Mouse (Mus musculus): Measurements from ENCODE around the gene Adgrg3. TPM values are rescaled to one million over a fixed set of nuclear protein-coding genes. Genes with fewer than 3 reads are reported as not detected.
A peak's percentile ranks its signal among the peaks of the same experiment; 100 is the strongest.
"Not testable (repeated sequence)": the region's sequence is repeated elsewhere in the genome, so short reads cannot be mapped to it uniquely, and the experiment has no call there.

The Adgrg3 gene
- polyA plus RNA-seq, 1 experiment from 2014 or later: 3.8 TPM

GRCm38 (mm10) chr8:95023201-95023600, 5.7 kb downstream of the Adgrg3 start:
- Histone ChIP-seq H3K9me3 (ENCODE audit: control insufficient read depth, low read depth, low read length) (no peaks in the 10 kb centered on the region), H3K27ac (ENCODE audit: low read length) (no peak overlapping the region), H3K4me3 (ENCODE audit: low read depth, low read length) (no peak overlapping the region), H3K36me3 (ENCODE audit: control insufficient read depth, insufficient read depth, low read length) (no peaks in the 10 kb centered on the region), H3K4me1 (ENCODE audit: control insufficient read depth, insufficient read depth, low read length) (no peaks in the 10 kb centered on the region), H3K9ac (replicated peaks; ENCODE audit: low read depth, low read length) (no peak overlapping the region), H3K4me2 (replicated peaks; ENCODE audit: low read depth, low read length) (no peak overlapping the region), H3K27me3 (ENCODE audit: control insufficient read depth, insufficient read depth, low read length) (no peaks in the 10 kb centered on the region)
- WGBS: 21% methylated on average over 8 of the region's 8 CpGs
- no peak for ATAC-seq (ENCODE audit: insufficient number of reproducible peaks, insufficient read depth, low FRiP score, low read depth)

DNA sequence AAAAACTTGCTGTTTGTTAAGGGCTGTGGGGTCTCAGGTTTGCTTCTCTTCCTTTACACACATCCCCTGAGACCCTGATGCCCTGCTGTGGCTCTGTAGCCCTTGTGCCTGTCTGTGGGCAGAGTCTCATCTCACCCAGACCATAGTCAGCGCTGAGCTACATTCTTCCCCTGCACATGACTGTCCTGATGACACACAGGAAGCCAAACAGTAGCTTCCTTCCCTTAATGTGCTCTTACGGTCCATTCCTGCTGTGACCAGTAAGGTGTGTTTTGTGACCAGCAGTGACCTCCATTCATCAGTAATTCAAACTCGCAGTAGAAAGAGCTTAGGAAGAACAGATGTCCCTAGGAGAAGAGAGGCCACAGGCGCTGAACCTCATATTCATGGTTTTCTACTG, 6.9 kb downstream of the Adgrg3 start:
- H3K27me3 ChIP-seq (ENCODE audit: control insufficient read depth, insufficient read depth, low read length): no peaks in the 10 kb centered on the region
- no peak overlapping the region for H3K4me2 ChIP-seq (replicated peaks; ENCODE audit: low read depth, low read length)
- no peaks in the 10 kb centered on the region for H3K36me3 ChIP-seq (ENCODE audit: control insufficient read depth, insufficient read depth, low read length)
- WGBS: 67% methylated on average over 4 of the region's 4 CpGs
- no peaks in the 10 kb centered on the region for H3K9me3 ChIP-seq (ENCODE audit: control insufficient read depth, low read depth, low read length)
- H3K4me3 ChIP-seq (ENCODE audit: low read depth, low read length): no peak overlapping the region
- no peaks in the 10 kb centered on the region for H3K4me1 ChIP-seq (ENCODE audit: control insufficient read depth, insufficient read depth, low read length)
- no peak overlapping the region for H3K27ac ChIP-seq (ENCODE audit: low read length)
- ATAC-seq (ENCODE audit: insufficient number of reproducible peaks, insufficient read depth, low FRiP score, low read depth): no peak
- no peak overlapping the region for H3K9ac ChIP-seq (replicated peaks; ENCODE audit: low read depth, low read length)

DNA sequence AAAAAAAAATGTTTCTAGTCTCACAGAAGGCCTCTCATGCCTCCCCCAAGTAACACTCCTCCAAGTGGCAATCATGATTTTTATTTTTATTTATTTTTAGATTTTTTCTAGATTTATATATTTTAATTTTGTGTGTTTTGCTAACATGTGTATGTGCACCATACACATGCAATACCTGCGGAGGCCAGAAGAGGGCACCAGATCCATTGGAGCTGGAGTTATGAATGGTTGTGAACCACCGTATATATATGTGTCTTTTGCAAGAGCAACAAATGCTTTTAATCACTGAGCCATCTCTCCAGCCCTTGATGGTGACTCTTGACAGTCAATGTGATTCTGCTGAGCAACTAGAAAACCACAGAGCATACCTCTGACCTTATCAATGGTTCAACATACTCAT, 7.9 kb downstream of the Adgrg3 start:
- Histone ChIP-seq H3K9ac (replicated peaks; ENCODE audit: low read depth, low read length) (no peak overlapping the region), H3K4me3 (ENCODE audit: low read depth, low read length) (no peak overlapping the region), H3K4me2 (replicated peaks; ENCODE audit: low read depth, low read length) (no peak overlapping the region), H3K27ac (ENCODE audit: low read length) (no peak overlapping the region), H3K36me3 (ENCODE audit: control insufficient read depth, insufficient read depth, low read length) (no peaks in the 10 kb centered on the region), H3K9me3 (ENCODE audit: control insufficient read depth, low read depth, low read length) (no peaks in the 10 kb centered on the region), H3K27me3 (ENCODE audit: control insufficient read depth, insufficient read depth, low read length) (no peaks in the 10 kb centered on the region), H3K4me1 (ENCODE audit: control insufficient read depth, insufficient read depth, low read length) (no peaks in the 10 kb centered on the region)
- no peak for ATAC-seq (ENCODE audit: insufficient number of reproducible peaks, insufficient read depth, low FRiP score, low read depth)
- WGBS: 67% methylated on average over 2 of the region's 2 CpGs

DNA sequence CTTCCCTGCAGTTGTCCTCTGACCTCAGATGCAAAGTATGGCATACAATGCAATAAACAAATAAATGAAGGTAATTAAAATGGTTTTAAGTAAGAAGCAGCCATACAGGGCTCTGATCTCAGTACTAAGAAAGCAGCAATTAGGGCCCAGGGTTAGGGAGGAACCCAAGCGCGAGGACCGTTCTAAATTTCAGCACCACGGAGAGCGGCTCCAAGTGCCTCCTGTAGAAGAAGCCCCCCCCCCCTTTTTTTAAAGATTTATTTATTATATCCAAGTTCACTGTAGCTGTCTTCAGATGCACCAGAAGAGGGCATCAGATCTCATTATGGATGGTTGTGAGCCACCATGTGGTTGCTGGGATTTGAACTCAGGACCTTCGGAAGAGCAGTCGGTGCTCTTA, 10.9 kb downstream of the Adgrg3 start:
- not testable (repeated sequence) for H3K27ac ChIP-seq (ENCODE audit: low read length); H3K27me3 ChIP-seq (ENCODE audit: control insufficient read depth, insufficient read depth, low read length); H3K9me3 ChIP-seq (ENCODE audit: control insufficient read depth, low read depth, low read length); H3K36me3 ChIP-seq (ENCODE audit: control insufficient read depth, insufficient read depth, low read length); ATAC-seq (ENCODE audit: insufficient number of reproducible peaks, insufficient read depth, low FRiP score, low read depth); H3K4me2 ChIP-seq (replicated peaks; ENCODE audit: low read depth, low read length); H3K4me3 ChIP-seq (ENCODE audit: low read depth, low read length); H3K9ac ChIP-seq (replicated peaks; ENCODE audit: low read depth, low read length); H3K4me1 ChIP-seq (ENCODE audit: control insufficient read depth, insufficient read depth, low read length)
- WGBS: 47% methylated on average over 7 of the region's 7 CpGs

- 63% methylated on average over 7 of the region's 7 CpGs for WGBS
- H3K9me3 ChIP-seq (ENCODE audit: control insufficient read depth, low read depth, low read length): no peaks in the 10 kb centered on the region
- no peak overlapping the region for H3K9ac ChIP-seq (replicated peaks; ENCODE audit: low read depth, low read length)
- no peak overlapping the region for H3K27ac ChIP-seq (ENCODE audit: low read length)
- no peaks in the 10 kb centered on the region for H3K27me3 ChIP-seq (ENCODE audit: control insufficient read depth, insufficient read depth, low read length)
- no peak overlapping the region for H3K4me3 ChIP-seq (ENCODE audit: low read depth, low read length)
- no peak overlapping the region for H3K4me2 ChIP-seq (replicated peaks; ENCODE audit: low read depth, low read length)
- H3K4me1 ChIP-seq (ENCODE audit: control insufficient read depth, insufficient read depth, low read length): no peaks in the 10 kb centered on the region
- peak; percentile 53; the same call in 1 of the 2 replicates for ATAC-seq (ENCODE audit: insufficient number of reproducible peaks, insufficient read depth, low FRiP score, low read depth)
- no peaks in the 10 kb centered on the region for H3K36me3 ChIP-seq (ENCODE audit: control insufficient read depth, insufficient read depth, low read length)
Observed at GRCm38 (mm10) chr8:95037106-95037925, 19.8 kb downstream of the Adgrg3 start.

- Histone ChIP-seq H3K36me3 (ENCODE audit: control insufficient read depth, insufficient read depth, low read length) (no peaks in the 10 kb centered on the region), H3K9me3 (ENCODE audit: control insufficient read depth, low read depth, low read length) (no peaks in the 10 kb centered on the region), H3K4me3 (ENCODE audit: low read depth, low read length) (no peak overlapping the region), H3K27me3 (ENCODE audit: control insufficient read depth, insufficient read depth, low read length) (no peaks in the 10 kb centered on the region), H3K27ac (ENCODE audit: low read length) (peak overlapping the region; percentile 68), H3K4me1 (ENCODE audit: control insufficient read depth, insufficient read depth, low read length) (no peaks in the 10 kb centered on the region), H3K9ac (replicated peaks; ENCODE audit: low read depth, low read length) (no peak overlapping the region), H3K4me2 (replicated peaks; ENCODE audit: low read depth, low read length) (0 out of 2 replicates have a peak overlapping the region, but pooled peaks have one; percentile 4)
- peak; percentile 61 for ATAC-seq (ENCODE audit: insufficient number of reproducible peaks, insufficient read depth, low FRiP score, low read depth)
- WGBS: 43% methylated on average over 6 of the region's 6 CpGs
Observed at GRCm38 (mm10) chr8:95041883-95042784, 24.6 kb downstream of the Adgrg3 start.

GRCm38 (mm10) chr8:95044811-95045210, 27.3 kb downstream of the Adgrg3 start:
- 56% methylated on average over 4 of the region's 4 CpGs for WGBS

GRCm38 (mm10) chr8:95046982-95047381, 29.5 kb downstream of the Adgrg3 start:
- 59% methylated on average over 3 of the region's 3 CpGs for WGBS
- no peaks in the 10 kb centered on the region for H3K27me3 ChIP-seq (ENCODE audit: control insufficient read depth, insufficient read depth, low read length)
- H3K9me3 ChIP-seq (ENCODE audit: control insufficient read depth, low read depth, low read length): no peaks in the 10 kb centered on the region
- no peak overlapping the region for H3K4me3 ChIP-seq (ENCODE audit: low read depth, low read length)
- H3K36me3 ChIP-seq (ENCODE audit: control insufficient read depth, insufficient read depth, low read length): no peaks in the 10 kb centered on the region
- no peak overlapping the region for H3K27ac ChIP-seq (ENCODE audit: low read length)
- no peak for ATAC-seq (ENCODE audit: insufficient number of reproducible peaks, insufficient read depth, low FRiP score, low read depth)
- H3K9ac ChIP-seq (replicated peaks; ENCODE audit: low read depth, low read length): no peak overlapping the region
- no peaks in the 10 kb centered on the region for H3K4me1 ChIP-seq (ENCODE audit: control insufficient read depth, insufficient read depth, low read length)
- no peak overlapping the region for H3K4me2 ChIP-seq (replicated peaks; ENCODE audit: low read depth, low read length)

More at GRCm38 (mm10) chr8:95044811-95045210, 27.3 kb downstream of the Adgrg3 start:
- Histone ChIP-seq H3K4me3 (ENCODE audit: low read depth, low read length) (no peak overlapping the region), H3K27me3 (ENCODE audit: control insufficient read depth, insufficient read depth, low read length) (no peaks in the 10 kb centered on the region), H3K9ac (replicated peaks; ENCODE audit: low read depth, low read length) (no peak overlapping the region), H3K4me2 (replicated peaks; ENCODE audit: low read depth, low read length) (no peak overlapping the region), H3K4me1 (ENCODE audit: control insufficient read depth, insufficient read depth, low read length) (no peaks in the 10 kb centered on the region), H3K9me3 (ENCODE audit: control insufficient read depth, low read depth, low read length) (no peaks in the 10 kb centered on the region), H3K36me3 (ENCODE audit: control insufficient read depth, insufficient read depth, low read length) (no peaks in the 10 kb centered on the region), H3K27ac (ENCODE audit: low read length) (no peak overlapping the region)
- ATAC-seq (ENCODE audit: insufficient number of reproducible peaks, insufficient read depth, low FRiP score, low read depth): no peak

Measured in stomach, embryonic 14.5 days (tissue).